Mouse (Mus musculus) olfactory bulb, adult 2 months (tissue): Measurements from ENCODE around the gene Cnp. TPM values are rescaled to one million over a fixed set of nuclear protein-coding genes. Genes with fewer than 3 reads are reported as not detected.
"Not testable (repeated sequence)": the region's sequence is repeated elsewhere in the genome, so short reads cannot be mapped to it uniquely, and the experiment has no call there.

Experiments used
- H3K27ac ChIP-seq: fragments of 200-500 bp; 2 replicates; pipeline ENCODE4 v1.5.1; 2012; ENCODE audit warnings: low read depth, low read length; ENCODE audit not compliant: insufficient read depth
- H3K4me1 ChIP-seq: fragments of 200-500 bp; 2 replicates; pipeline ENCODE4 v1.6.1; 2012; ENCODE audit warnings: low read length; ENCODE audit not compliant: control insufficient read depth, insufficient read depth
- H3K4me3 ChIP-seq: fragments of 200-500 bp; 2 replicates; pipeline ENCODE4 v1.5.1; 2012; ENCODE audit warnings: mild to moderate bottlenecking, low read depth, low read length, moderate library complexity; ENCODE audit not compliant: insufficient read depth
- CTCF ChIP-seq: fragments of 200-500 bp; IDR thresholded peaks from 2 replicates; pipeline ENCODE4 v1.5.1; 2012; ENCODE audit warnings: low read depth, mild to moderate bottlenecking, low read length, moderate library complexity; ENCODE audit not compliant: insufficient read depth
- POLR2A ChIP-seq: fragments of 200-500 bp; IDR thresholded peaks from 2 replicates; pipeline ENCODE4 v1.6.1; 2012; ENCODE audit warnings: mild to moderate bottlenecking, low read depth, low read length, moderate library complexity; ENCODE audit not compliant: insufficient read depth
- WGBS: fragments of 180-500 bp; shearing (Covaris S2); methylation state at CpG from one replicate; pipeline ENCODE4 v1.1.7; 2018; 5-methylcytosine and 5-hydroxymethylcytosine counted together
- polyA plus RNA-seq: library from polyadenylated mRNA; stranded (reverse); fragments of >200 nt; gene quantifications from 2 replicates; pipeline ENCODE4 v1.2.4, GENCODE M21; 2012; ENCODE audit warnings: low replicate concordance; ENCODE audit not compliant: missing spikeins, insufficient read depth, insufficient read length

Gene Cnp
- polyA plus RNA-seq, 1 experiment, result not detected

- H3K4me1 ChIP-seq, result peaks cover 24% of the 10 kb centered on the region
- 46% methylated on average over 5 of the region's 5 CpGs for WGBS
- TF ChIP-seq POLR2A, result no peak
- H3K27ac ChIP-seq, result no peak overlapping the region
- no peak overlapping the region for H3K4me3 ChIP-seq
Measured at GRCm38 (mm10) chr11:100609355-100609996, 34.8 kb downstream of the Cnp start.

DNA sequence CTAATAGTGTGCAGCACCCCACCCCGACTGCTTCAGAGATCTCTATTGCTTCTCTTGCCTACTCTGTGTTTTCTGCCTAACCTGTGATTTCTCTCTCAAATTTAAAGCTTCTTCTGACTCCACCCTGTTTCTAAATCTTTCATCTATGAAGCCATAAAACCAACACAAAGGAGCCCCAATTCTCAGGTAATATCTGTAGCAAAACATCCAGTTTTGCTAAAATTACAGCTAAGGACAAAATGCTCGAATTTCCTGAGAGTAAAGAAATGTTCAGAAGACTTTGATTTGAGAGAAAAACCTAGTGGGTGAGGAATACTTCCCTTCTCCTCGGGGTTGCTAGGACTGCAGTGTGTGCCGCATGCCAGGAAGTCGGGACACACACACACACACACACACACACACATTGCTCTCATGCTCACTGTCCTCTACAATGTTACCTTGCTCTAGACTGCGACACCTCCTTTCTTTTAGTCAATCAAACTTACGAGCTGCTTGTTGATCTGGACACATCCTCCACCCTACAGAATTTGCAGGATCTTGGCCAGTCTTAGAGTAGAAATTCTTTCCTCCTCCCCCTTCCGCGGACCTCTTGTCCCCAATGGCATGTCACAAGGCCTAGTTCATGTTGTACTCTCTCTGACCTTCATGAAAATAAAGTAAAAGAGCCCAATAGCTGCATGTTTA is 35.4 kb downstream of the Cnp start:
- Histone ChIP-seq H3K4me3 (no peak overlapping the region), H3K27ac (0 out of 2 replicates have a peak overlapping the region, but pooled peaks have one; percentile 9), H3K4me1 (peaks cover 24% of the 10 kb centered on the region)
- TF ChIP-seq POLR2A (no peak), CTCF (no peak)
- WGBS, result 42% methylated on average over 9 of the region's 9 CpGs

DNA sequence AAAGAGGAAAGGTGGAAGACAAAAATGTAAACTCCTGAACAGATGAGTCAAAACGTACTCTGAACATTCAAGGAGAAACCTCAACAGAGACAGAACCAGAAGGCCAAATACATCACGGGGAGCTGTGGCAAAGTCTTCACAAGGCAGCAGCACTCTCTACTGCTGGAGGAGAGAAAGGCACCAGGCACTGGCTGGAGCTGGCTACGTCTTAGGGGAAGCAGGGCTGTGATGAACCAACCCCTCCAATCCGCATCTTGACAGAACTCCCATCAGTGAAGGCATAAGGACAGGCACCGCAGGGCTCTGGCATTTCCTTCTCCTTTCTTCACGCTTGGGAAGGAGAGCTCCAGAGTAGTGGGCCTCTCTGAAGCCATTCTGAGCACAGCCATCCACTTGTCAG is 36.9 kb downstream of the Cnp start:
- no peak overlapping the region for H3K27ac ChIP-seq
- TF ChIP-seq CTCF, result no peak
- no peak for TF ChIP-seq POLR2A

DNA sequence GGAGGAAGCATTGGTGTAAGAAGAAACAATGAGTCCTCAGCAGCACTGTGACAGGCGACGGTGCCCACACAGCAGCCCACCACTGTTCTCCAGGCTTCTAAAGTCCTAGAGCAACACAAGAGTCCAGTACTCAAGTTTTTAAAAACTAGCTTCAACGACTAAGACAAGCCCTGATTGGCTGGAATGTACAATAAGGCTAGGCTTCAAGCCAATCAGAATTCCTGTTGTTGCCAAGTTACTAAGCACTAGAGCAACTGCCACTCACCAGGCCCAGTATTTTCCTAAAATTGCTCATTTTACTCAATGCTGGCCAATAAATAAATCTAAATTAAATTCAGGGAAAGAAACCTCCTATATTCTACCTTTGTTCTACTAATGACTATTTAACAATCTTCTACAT is 38.5 kb downstream of the Cnp start:
- no peak overlapping the region for H3K4me3 ChIP-seq
- peaks cover 20% of the 10 kb centered on the region for H3K4me1 ChIP-seq
- WGBS, result 37% methylated on average over 3 of the region's 3 CpGs
- no peak overlapping the region for H3K27ac ChIP-seq
- no peak for TF ChIP-seq POLR2A

More for the DNA sequence above, 36.9 kb downstream of the Cnp start:
- Histone ChIP-seq H3K4me3 (no peak overlapping the region), H3K4me1 (peaks cover 15% of the 10 kb centered on the region)
- WGBS, result 60% methylated on average over 6 of the region's 6 CpGs

- 77% methylated on average over 5 of the region's 5 CpGs for WGBS
- peaks cover 13% of the 10 kb centered on the region for H3K4me1 ChIP-seq
- H3K4me3 ChIP-seq, result no peak overlapping the region
- TF ChIP-seq CTCF, result no peak
- TF ChIP-seq POLR2A, result no peak
- no peak overlapping the region for H3K27ac ChIP-seq
Measured at GRCm38 (mm10) chr11:100616332-100616731, 41.6 kb downstream of the Cnp start.

GRCm38 (mm10) chr11:100616836-100617235 is 42.1 kb downstream of the Cnp start:
- not testable (repeated sequence) for H3K27ac ChIP-seq, H3K4me3 ChIP-seq, H3K4me1 ChIP-seq
- 95% methylated on average over 7 of the region's 7 CpGs for WGBS

- Histone ChIP-seq H3K4me1 (peaks cover 7% of the 10 kb centered on the region), H3K4me3 (no peak overlapping the region), H3K27ac (no peak overlapping the region)
- TF ChIP-seq CTCF (no peak), POLR2A (no peak)
- WGBS, result 83% methylated on average over 4 of the region's 4 CpGs
Measured at GRCm38 (mm10) chr11:100617480-100617879, 42.8 kb downstream of the Cnp start.

GRCm38 (mm10) chr11:100618761-100619484 is 44.2 kb downstream of the Cnp start, which contains the start of gene Nkiras2:
Nkiras2 (plus strand) TSS chr11:100619244.
- WGBS, result under 1% methylated on average over 36 of the region's 36 CpGs
- TF ChIP-seq POLR2A (no peak), CTCF (no peak)
- peak within 1 kb of the TSS; percentile 75 for H3K4me3 ChIP-seq
- peaks cover 10% of the 10 kb centered on the region for H3K4me1 ChIP-seq
- H3K27ac ChIP-seq, result peak within 1 kb of the TSS; percentile 83

GRCm38 (mm10) chr11:100619485-100619975 is 44.8 kb downstream of the Cnp start:
- TF ChIP-seq CTCF (peak; percentile 7; the same call in 1 of the 2 replicates), POLR2A (0 out of 2 replicates have a peak, but pooled peaks have one; percentile 29)
- H3K4me3 ChIP-seq, result peak overlapping the region; percentile 75
- WGBS, result 1% methylated on average over 40 of the region's 40 CpGs
- peaks cover 13% of the 10 kb centered on the region for H3K4me1 ChIP-seq
- H3K27ac ChIP-seq, result peak overlapping the region; percentile 83
